Comparison of ENCODE assay signal across 8 mouse cellular contexts in genomic region chr15:99701999-99702900, GRCm38 (mm10). TPM values are rescaled to one million over a fixed set of nuclear protein-coding genes. Genes with fewer than 3 reads are reported as not detected.
A peak's percentile ranks its signal among the peaks of the same experiment; 100 is the strongest.
DNase-seq lines count a peak whose midpoint lies in the region; ATAC-seq and TF ChIP-seq lines count a peak whose summit lies in the region.

Smarcd1 (plus strand) TSS chr15:99702129.

- peaks cover 10% of the 10 kb centered on the region for H3K4me1 ChIP-seq in ES-Bruce4 (ENCODE audit: control insufficient read depth, insufficient read depth, low read length)
- H3K4me1 ChIP-seq in forebrain, embryonic 14.5 days (ENCODE audit: control insufficient read depth, insufficient read depth, low read length): peaks cover 19% of the 10 kb centered on the region
- peaks cover 36% of the 10 kb centered on the region for H3K4me1 ChIP-seq in neural tube, embryonic 15.5 days

- under 1% methylated on average over 63 of the region's 71 CpGs for WGBS in forebrain, embryonic 14.5 days
- WGBS in neural tube, embryonic 15.5 days: under 1% methylated on average over 69 of the region's 71 CpGs

- DNase-seq in forebrain, embryonic 14.5 days (ENCODE audit: low spot score): peak; percentile 98
- peak; percentile 96 to 97 for DNase-seq in heart, postnatal 14 days
- DNase-seq in layer of hippocampus, adult 11-12 months (ENCODE audit: low spot score): peak; percentile 94
- DNase-seq in lung, adult 18-20 months: peak; percentile 93 to 95
- DNase-seq in testis, postnatal 14 days (ENCODE audit: low spot score): peak; percentile 96

- peak within 1 kb of the TSS; percentile 96 for H3K4me3 ChIP-seq in ES-Bruce4 (ENCODE audit: low read depth, low read length)
- peak within 1 kb of the TSS; percentile 47 for H3K4me3 ChIP-seq in forebrain, embryonic 14.5 days (ENCODE audit: low read depth, low read length)
- H3K4me3 ChIP-seq in neural tube, embryonic 15.5 days (replicated peaks): peak within 1 kb of the TSS; percentile 84

- H3K4me2 ChIP-seq in forebrain, embryonic 14.5 days (ENCODE audit: low read length): peak within 1 kb of the TSS; percentile 92
- peak within 1 kb of the TSS; percentile 82 for H3K4me2 ChIP-seq in neural tube, embryonic 15.5 days

- no peaks in the 10 kb centered on the region for H3K9me3 ChIP-seq in ES-Bruce4 (replicated peaks; ENCODE audit: control insufficient read depth, insufficient read depth, low read length, poor library complexity, severe bottlenecking)
- H3K9me3 ChIP-seq in forebrain, embryonic 14.5 days (replicated peaks; ENCODE audit: control insufficient read depth, low read length): no peaks in the 10 kb centered on the region
- no peaks in the 10 kb centered on the region for H3K9me3 ChIP-seq in neural tube, embryonic 15.5 days (replicated peaks)

- peaks cover 8% of the 10 kb centered on the region for H3K36me3 ChIP-seq in ES-Bruce4 (ENCODE audit: control insufficient read depth, insufficient read depth, low read length, poor library complexity, severe bottlenecking)
- peaks cover 42% of the 10 kb centered on the region for H3K36me3 ChIP-seq in forebrain, embryonic 14.5 days (ENCODE audit: control insufficient read depth, insufficient read depth, low read length)
- peaks cover 36% of the 10 kb centered on the region for H3K36me3 ChIP-seq in neural tube, embryonic 15.5 days

- TF ChIP-seq EP300 in ES-Bruce4 (IDR thresholded peaks at IDR 0.05; ENCODE audit: insufficient read depth, low read depth, low read length): peak; percentile 57; the same call in 1 of the 2 replicates

- H3K9ac ChIP-seq in ES-Bruce4 (ENCODE audit: low read depth, poor library complexity, severe bottlenecking): peak within 1 kb of the TSS; percentile 93
- H3K9ac ChIP-seq in forebrain, embryonic 14.5 days (ENCODE audit: low read length): peak within 1 kb of the TSS; percentile 74
- peak within 1 kb of the TSS; percentile 93 for H3K9ac ChIP-seq in neural tube, embryonic 15.5 days (replicated peaks)

- peak; percentile 74 for ATAC-seq in cerebellum, adult (ENCODE audit: insufficient number of reproducible peaks, low FRiP score, low TSS enrichment)
- ATAC-seq in forebrain, embryonic 14.5 days: peak; percentile 98
- peak; percentile 94 for ATAC-seq in neural tube, embryonic 15.5 days (ENCODE audit: low FRiP score)

- TF ChIP-seq POLR2A in ES-Bruce4 (IDR thresholded peaks at IDR 0.05; ENCODE audit: insufficient read depth, low read length): no peak

- H3K27me3 ChIP-seq in ES-Bruce4 (ENCODE audit: control insufficient read depth, insufficient read depth, low read length, poor library complexity, severe bottlenecking): no peaks in the 10 kb centered on the region
- H3K27me3 ChIP-seq in forebrain, embryonic 14.5 days (replicated peaks; ENCODE audit: control insufficient read depth, insufficient read depth, low read length): no peaks in the 10 kb centered on the region
- no peaks in the 10 kb centered on the region for H3K27me3 ChIP-seq in neural tube, embryonic 15.5 days (replicated peaks)

- H3K27ac ChIP-seq in ES-Bruce4 (ENCODE audit: insufficient read depth, low read length): peak within 1 kb of the TSS; percentile 77
- H3K27ac ChIP-seq in forebrain, embryonic 14.5 days (ENCODE audit: low read depth, low read length): peak within 1 kb of the TSS; percentile 89
- peak within 1 kb of the TSS; percentile 98 for H3K27ac ChIP-seq in neural tube, embryonic 15.5 days (replicated peaks)

- peak; percentile 69 for TF ChIP-seq CTCF in ES-Bruce4 (IDR thresholded peaks at IDR 0.05; ENCODE audit: low read depth, low read length)

- intact Hi-C loops in heart, postnatal 14 days (cut with DNase I): no loop called here

RNA-seq across cellular contexts. Expression of gene Smarcd1, which starts in this region (rescaled TPM):
- 92.3 and 100 TPM in 2 replicates for polyA plus RNA-seq in ES-Bruce4 (2011; ENCODE audit: insufficient read depth, insufficient read length, low read depth, missing spikeins)
- polyA plus RNA-seq in forebrain, embryonic 14.5 days (2014; fragmentation: Nextera tagmentation; extraction: Ambion mirVana): 90.7 and 98.1 TPM in 2 replicates
- 10 to 100 TPM; 25.9 to 28.4 TPM for total RNA-seq in heart, postnatal 14 days (2021)
- 80.2 and 91.5 TPM in 2 replicates for polyA plus RNA-seq in neural tube, embryonic 15.5 days (2015; fragmentation: Nextera tagmentation; extraction: Ambion mirVana)

Comparison
In these comparisons a context has a peak if more than half of its experiments do, and no peak if none do; other contexts are left out.
1. Peak in every context shown above with its lines: DNase-seq, ATAC-seq, H3K4me3 ChIP-seq and H3K27ac ChIP-seq.